Mouse (Mus musculus): ENCODE data around the gene Gm10217. TPM values are rescaled to one million over a fixed set of nuclear protein-coding genes. Genes with fewer than 3 reads are reported as not detected.

Gm10217 gene
- polyA plus RNA-seq, 1 experiment: not detected

DNA sequence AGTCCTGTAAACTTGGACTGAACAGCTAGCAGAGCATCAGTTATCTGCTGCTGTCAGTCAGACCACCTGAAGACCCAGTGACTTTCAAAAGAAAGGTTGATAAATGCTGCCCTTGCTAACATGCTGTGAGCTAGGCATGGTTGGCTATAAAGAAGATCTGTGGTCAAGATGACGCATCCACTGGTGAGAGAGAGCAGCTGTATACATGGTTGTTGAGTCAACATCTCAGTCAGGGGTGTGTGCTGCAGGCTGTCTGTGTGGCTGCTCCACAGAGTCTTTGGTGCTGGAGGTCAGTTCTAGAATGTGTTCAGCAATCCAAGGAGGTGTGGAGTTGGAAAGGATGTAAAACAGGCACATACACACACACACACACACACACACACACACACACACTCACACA lies 12.2 kb downstream of the Gm10217 start:
- Histone ChIP-seq H3K4me1 (ENCODE audit: control insufficient read depth, insufficient read depth, low read length) (no peaks in the 10 kb centered on the region), H3K27ac (ENCODE audit: insufficient read depth, low read depth, low read length) (no peak overlapping the region), H3K4me3 (ENCODE audit: insufficient read depth, low read depth, low read length) (no peak overlapping the region), H3K36me3 (ENCODE audit: control insufficient read depth, insufficient read depth, low read length) (no peaks in the 10 kb centered on the region), H3K27me3 (replicated peaks; ENCODE audit: control insufficient read depth, insufficient read depth, low read length) (no peaks in the 10 kb centered on the region)
- WGBS: 70% methylated on average over 1 of the region's 1 CpGs
- TF ChIP-seq CTCF (conservative IDR thresholded peaks at IDR 0.05; ENCODE audit: insufficient read depth, insufficient read length, low read depth, low read length): no peak
- TF ChIP-seq POLR2A (IDR thresholded peaks at IDR 0.05; ENCODE audit: low read depth, low read length): no peak
- DNase-seq: no peak

- DNase-seq: no peak
- Histone ChIP-seq H3K27me3 (replicated peaks; ENCODE audit: control insufficient read depth, insufficient read depth, low read length) (no peaks in the 10 kb centered on the region), H3K4me1 (ENCODE audit: control insufficient read depth, insufficient read depth, low read length) (no peaks in the 10 kb centered on the region), H3K4me3 (ENCODE audit: insufficient read depth, low read depth, low read length) (no peak overlapping the region), H3K27ac (ENCODE audit: insufficient read depth, low read depth, low read length) (no peak overlapping the region), H3K36me3 (ENCODE audit: control insufficient read depth, insufficient read depth, low read length) (no peaks in the 10 kb centered on the region)
- TF ChIP-seq CTCF (conservative IDR thresholded peaks at IDR 0.05; ENCODE audit: insufficient read depth, insufficient read length, low read depth, low read length) (no peak), POLR2A (IDR thresholded peaks at IDR 0.05; ENCODE audit: low read depth, low read length) (no peak)
- WGBS: 56% methylated on average over 4 of the region's 4 CpGs
Measured at GRCm38 (mm10) chr8:9879921-9880320, 15.9 kb downstream of the Gm10217 start.

DNA sequence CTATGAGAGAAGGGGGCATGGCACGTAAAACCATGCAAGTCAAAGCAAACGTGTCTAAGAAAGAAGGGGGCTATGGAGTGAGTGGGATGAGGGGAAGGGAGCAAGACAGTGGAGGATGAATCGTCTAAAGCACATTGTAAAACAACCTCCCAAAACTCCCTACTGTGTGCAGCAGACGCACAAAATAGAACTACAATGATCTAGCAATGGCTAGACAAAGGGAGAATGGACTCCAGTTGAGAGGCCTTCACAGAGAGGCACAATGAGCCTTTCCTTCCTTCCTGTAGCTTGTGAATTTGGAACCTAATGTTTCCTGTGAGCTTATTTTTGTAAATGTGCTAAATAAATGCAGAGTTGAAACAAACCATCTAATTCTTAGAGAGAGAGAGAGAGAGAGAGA lies 22.7 kb downstream of the Gm10217 start:
- no peak for DNase-seq
- Histone ChIP-seq H3K4me3 (ENCODE audit: insufficient read depth, low read depth, low read length) (no peak overlapping the region), H3K4me1 (ENCODE audit: control insufficient read depth, insufficient read depth, low read length) (no peaks in the 10 kb centered on the region), H3K27ac (ENCODE audit: insufficient read depth, low read depth, low read length) (no peak overlapping the region), H3K27me3 (replicated peaks; ENCODE audit: control insufficient read depth, insufficient read depth, low read length) (no peaks in the 10 kb centered on the region), H3K36me3 (ENCODE audit: control insufficient read depth, insufficient read depth, low read length) (no peaks in the 10 kb centered on the region)
- TF ChIP-seq CTCF (conservative IDR thresholded peaks at IDR 0.05; ENCODE audit: insufficient read depth, insufficient read length, low read depth, low read length): no peak
- no peak for TF ChIP-seq POLR2A (IDR thresholded peaks at IDR 0.05; ENCODE audit: low read depth, low read length)
- WGBS: 77% methylated on average over 4 of the region's 4 CpGs

DNA sequence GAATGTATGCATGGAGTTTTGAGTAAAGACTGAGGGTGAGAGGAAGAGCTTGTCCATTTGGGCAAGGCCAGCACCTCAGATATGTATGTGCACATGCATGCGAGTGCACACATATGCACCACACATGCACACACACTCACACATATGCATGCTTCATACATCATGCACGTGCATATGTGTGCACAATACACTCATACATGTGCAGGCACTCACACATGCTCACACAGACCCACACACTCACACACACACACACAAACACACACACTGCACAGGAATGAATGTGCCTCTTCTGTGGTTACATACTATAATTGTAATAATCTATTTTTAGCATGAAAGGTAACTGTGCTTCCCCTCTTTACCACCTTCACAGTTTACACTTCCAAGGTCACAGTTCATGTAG lies 35.1 kb downstream of the Gm10217 start:
- WGBS: 92% methylated on average over 2 of the region's 2 CpGs
- H3K4me1 ChIP-seq (ENCODE audit: control insufficient read depth, insufficient read depth, low read length): no peaks in the 10 kb centered on the region
- no peak for TF ChIP-seq CTCF (conservative IDR thresholded peaks at IDR 0.05; ENCODE audit: insufficient read depth, insufficient read length, low read depth, low read length)
- no peak for TF ChIP-seq POLR2A (IDR thresholded peaks at IDR 0.05; ENCODE audit: low read depth, low read length)
- H3K36me3 ChIP-seq (ENCODE audit: control insufficient read depth, insufficient read depth, low read length): no peaks in the 10 kb centered on the region
- H3K27me3 ChIP-seq (replicated peaks; ENCODE audit: control insufficient read depth, insufficient read depth, low read length): no peaks in the 10 kb centered on the region
- no peak overlapping the region for H3K4me3 ChIP-seq (ENCODE audit: insufficient read depth, low read depth, low read length)
- H3K27ac ChIP-seq (ENCODE audit: insufficient read depth, low read depth, low read length): no peak overlapping the region
- DNase-seq: no peak

- WGBS: 47% methylated on average over 3 of the region's 3 CpGs
- Histone ChIP-seq H3K4me1 (ENCODE audit: control insufficient read depth, insufficient read depth, low read length) (no peaks in the 10 kb centered on the region), H3K4me3 (ENCODE audit: insufficient read depth, low read depth, low read length) (no peak overlapping the region), H3K36me3 (ENCODE audit: control insufficient read depth, insufficient read depth, low read length) (no peaks in the 10 kb centered on the region), H3K27ac (ENCODE audit: insufficient read depth, low read depth, low read length) (no peak overlapping the region), H3K27me3 (replicated peaks; ENCODE audit: control insufficient read depth, insufficient read depth, low read length) (no peaks in the 10 kb centered on the region)
- no peak for DNase-seq
- TF ChIP-seq POLR2A (IDR thresholded peaks at IDR 0.05; ENCODE audit: low read depth, low read length) (no peak), CTCF (conservative IDR thresholded peaks at IDR 0.05; ENCODE audit: insufficient read depth, insufficient read length, low read depth, low read length) (no peak)
Measured at GRCm38 (mm10) chr8:9899673-9900072, 35.6 kb downstream of the Gm10217 start.

Other genes starting within 250 kb of the Gm10217 start
- 0.07 and 0.08 TPM in 2 replicates for gene Fam155a, start 93.1 kb upstream of the Gm10217 start, polyA plus RNA-seq (2012; rRNA removed)
- gene Lig4, start 113.4 kb downstream of the Gm10217 start, polyA plus RNA-seq (2012; rRNA removed): 2.0 and 2.2 TPM in 2 replicates
- gene Abhd13, start 113.5 kb downstream of the Gm10217 start, polyA plus RNA-seq (2012; rRNA removed): 5.3 and 6.3 TPM in 2 replicates
- 2.0 and 2.4 TPM in 2 replicates for gene Tnfsf13b, start 142.2 kb downstream of the Gm10217 start, polyA plus RNA-seq (2012; rRNA removed)